Mouse (Mus musculus): Measurements from ENCODE around the gene Foxc2. TPM values are rescaled to one million over a fixed set of nuclear protein-coding genes. Genes with fewer than 3 reads are reported as not detected.
A peak's percentile ranks its signal among the peaks of the same experiment; 100 is the strongest.

The Foxc2 gene
- polyA plus RNA-seq, 1 experiment: 1.4 TPM

DNA sequence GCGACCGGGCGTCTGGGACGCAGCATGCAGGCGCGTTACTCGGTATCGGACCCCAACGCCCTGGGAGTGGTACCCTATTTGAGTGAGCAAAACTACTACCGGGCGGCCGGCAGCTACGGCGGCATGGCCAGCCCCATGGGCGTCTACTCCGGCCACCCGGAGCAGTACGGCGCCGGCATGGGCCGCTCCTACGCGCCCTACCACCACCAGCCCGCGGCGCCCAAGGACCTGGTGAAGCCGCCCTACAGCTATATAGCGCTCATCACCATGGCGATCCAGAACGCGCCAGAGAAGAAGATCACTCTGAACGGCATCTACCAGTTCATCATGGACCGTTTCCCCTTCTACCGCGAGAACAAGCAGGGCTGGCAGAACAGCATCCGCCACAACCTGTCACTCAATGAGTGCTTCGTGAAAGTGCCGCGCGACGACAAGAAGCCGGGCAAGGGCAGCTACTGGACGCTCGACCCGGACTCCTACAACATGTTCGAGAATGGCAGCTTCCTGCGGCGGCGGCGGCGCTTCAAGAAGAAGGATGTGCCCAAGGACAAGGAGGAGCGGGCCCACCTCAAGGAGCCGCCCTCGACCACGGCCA is 717 bp downstream of the Foxc2 start:
- no peak for DNase-seq
- TF ChIP-seq CTCF (IDR thresholded peaks at IDR 0.05; ENCODE audit: insufficient read depth, low read length) (no peak), POLR2A (IDR thresholded peaks at IDR 0.05; ENCODE audit: borderline replicate concordance, extremely low read depth, low read depth, low read length) (no peak)
- 1% methylated on average over 55 of the region's 55 CpGs for WGBS
- no peaks in the 10 kb centered on the region for H3K4me1 ChIP-seq (ENCODE audit: control insufficient read depth, insufficient read depth, low read length)
- no peak overlapping the region for H3K4me3 ChIP-seq (replicated peaks; ENCODE audit: extremely low read depth, low read depth, low read length)

DNA sequence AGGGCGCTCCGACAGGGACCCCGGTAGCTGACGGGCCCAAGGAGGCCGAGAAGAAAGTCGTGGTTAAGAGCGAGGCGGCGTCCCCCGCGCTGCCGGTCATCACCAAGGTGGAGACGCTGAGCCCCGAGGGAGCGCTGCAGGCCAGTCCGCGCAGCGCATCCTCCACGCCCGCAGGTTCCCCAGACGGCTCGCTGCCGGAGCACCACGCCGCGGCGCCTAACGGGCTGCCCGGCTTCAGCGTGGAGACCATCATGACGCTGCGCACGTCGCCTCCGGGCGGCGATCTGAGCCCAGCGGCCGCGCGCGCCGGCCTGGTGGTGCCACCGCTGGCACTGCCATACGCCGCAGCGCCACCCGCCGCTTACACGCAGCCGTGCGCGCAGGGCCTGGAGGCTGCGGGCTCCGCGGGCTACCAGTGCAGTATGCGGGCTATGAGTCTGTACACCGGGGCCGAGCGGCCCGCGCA is 1.2 kb downstream of the Foxc2 start:
- WGBS: 2% methylated on average over 62 of the region's 62 CpGs

DNA sequence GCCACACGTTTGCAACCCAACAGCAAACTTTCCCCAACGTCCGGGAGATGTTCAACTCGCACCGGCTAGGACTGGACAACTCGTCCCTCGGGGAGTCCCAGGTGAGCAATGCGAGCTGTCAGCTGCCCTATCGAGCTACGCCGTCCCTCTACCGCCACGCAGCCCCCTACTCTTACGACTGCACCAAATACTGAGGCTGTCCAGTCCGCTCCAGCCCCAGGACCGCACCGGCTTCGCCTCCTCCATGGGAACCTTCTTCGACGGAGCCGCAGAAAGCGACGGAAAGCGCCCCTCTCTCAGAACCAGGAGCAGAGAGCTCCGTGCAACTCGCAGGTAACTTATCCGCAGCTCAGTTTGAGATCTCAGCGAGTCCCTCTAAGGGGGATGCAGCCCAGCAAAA is 1.9 kb downstream of the Foxc2 start:
- no peaks in the 10 kb centered on the region for H3K4me1 ChIP-seq (ENCODE audit: control insufficient read depth, insufficient read depth, low read length)
- H3K4me3 ChIP-seq (replicated peaks; ENCODE audit: extremely low read depth, low read depth, low read length): peak overlapping the region; percentile 18
- DNase-seq: no peak
- WGBS: 8% methylated on average over 28 of the region's 28 CpGs
- TF ChIP-seq POLR2A (IDR thresholded peaks at IDR 0.05; ENCODE audit: borderline replicate concordance, extremely low read depth, low read depth, low read length): no peak
- TF ChIP-seq CTCF (IDR thresholded peaks at IDR 0.05; ENCODE audit: insufficient read depth, low read length): no peak

More for the DNA sequence above, 1.2 kb downstream of the Foxc2 start:
- DNase-seq: no peak
- Histone ChIP-seq H3K4me1 (ENCODE audit: control insufficient read depth, insufficient read depth, low read length) (no peaks in the 10 kb centered on the region), H3K4me3 (replicated peaks; ENCODE audit: extremely low read depth, low read depth, low read length) (no peak overlapping the region)
- TF ChIP-seq POLR2A (IDR thresholded peaks at IDR 0.05; ENCODE audit: borderline replicate concordance, extremely low read depth, low read depth, low read length) (no peak), CTCF (IDR thresholded peaks at IDR 0.05; ENCODE audit: insufficient read depth, low read length) (no peak)

DNA sequence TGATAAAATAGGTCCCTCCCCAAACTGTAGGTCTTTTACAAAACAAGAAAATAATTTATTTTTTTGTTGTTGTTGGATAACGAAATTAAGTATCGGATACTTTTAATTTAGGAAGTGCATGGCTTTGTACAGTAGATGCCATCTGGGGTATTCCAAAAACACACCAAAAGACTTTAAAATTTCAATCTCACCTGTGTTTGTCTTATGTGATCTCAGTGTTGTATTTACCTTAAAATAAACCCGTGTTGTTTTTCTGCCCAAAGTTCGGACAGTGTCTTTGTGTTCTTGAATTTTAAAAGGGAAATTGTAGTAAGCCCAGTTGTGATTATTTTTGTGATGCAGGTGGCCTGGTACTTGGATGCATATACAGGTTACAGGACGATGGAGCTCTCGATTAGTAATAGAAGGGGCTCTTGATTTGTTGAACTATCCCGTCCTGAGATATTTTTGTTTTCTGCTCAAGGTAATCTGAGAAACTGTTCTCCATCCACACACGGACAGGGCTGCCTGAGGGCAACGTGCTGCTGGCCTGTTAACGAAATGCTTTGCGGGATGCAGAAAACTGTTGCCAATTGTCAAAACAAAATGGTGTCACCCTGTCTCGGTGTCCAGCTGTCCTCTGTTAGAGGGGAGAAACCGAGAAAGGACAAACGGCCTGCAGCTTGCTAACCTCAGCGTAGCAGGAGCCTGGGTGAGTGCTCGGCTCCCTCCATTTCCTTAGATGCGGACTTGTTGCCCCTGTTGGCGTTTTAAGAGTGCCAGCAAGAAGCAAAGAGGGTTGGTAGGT is 2.9 kb downstream of the Foxc2 start:
- no peak for DNase-seq
- no peaks in the 10 kb centered on the region for H3K4me1 ChIP-seq (ENCODE audit: control insufficient read depth, insufficient read depth, low read length)
- TF ChIP-seq POLR2A (IDR thresholded peaks at IDR 0.05; ENCODE audit: borderline replicate concordance, extremely low read depth, low read depth, low read length) (no peak), CTCF (IDR thresholded peaks at IDR 0.05; ENCODE audit: insufficient read depth, low read length) (no peak)
- no peak overlapping the region for H3K4me3 ChIP-seq (replicated peaks; ENCODE audit: extremely low read depth, low read depth, low read length)
- WGBS: 28% methylated on average over 18 of the region's 18 CpGs

DNA sequence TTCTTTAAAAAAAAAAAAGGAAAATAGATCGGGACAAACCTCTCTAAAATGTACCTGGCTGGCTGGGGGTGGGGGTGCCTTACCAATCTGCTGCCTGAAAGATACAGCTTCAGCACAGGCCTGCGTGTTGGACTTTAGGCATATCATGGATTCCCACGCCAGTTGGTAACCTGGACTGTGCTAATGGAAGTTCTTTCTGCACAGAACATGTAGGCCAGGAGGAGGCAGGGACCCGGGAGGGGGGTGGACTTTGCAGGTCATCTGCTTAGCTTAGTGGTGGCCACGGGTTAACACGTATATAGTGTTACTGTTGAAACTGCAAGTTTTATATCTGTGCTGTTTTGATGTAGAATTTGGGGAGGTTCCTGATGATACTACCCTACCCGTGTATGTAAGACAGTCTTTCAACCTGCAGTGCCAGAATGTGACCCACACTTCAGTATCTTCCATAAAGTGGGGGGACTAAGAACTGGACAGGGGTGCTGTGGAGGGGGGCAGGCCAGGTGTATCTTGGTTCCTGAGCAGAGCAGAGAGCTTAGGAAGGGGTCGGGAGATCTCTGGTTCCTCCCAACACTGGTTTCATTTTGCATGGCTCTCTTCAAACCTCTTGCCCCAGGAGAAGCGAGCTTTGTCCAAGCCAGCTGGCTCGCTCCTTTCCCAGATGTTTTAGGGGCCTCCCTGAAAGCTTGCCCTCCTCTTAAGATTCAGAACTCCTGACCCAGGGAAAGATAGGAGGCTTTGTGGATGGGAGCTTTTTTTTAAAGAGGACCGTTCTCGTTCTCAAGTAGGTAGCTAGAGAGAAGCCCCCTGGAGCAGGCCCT is 3.9 kb downstream of the Foxc2 start:
- no peak for TF ChIP-seq POLR2A (IDR thresholded peaks at IDR 0.05; ENCODE audit: borderline replicate concordance, extremely low read depth, low read depth, low read length)
- no peak for TF ChIP-seq CTCF (IDR thresholded peaks at IDR 0.05; ENCODE audit: insufficient read depth, low read length)
- DNase-seq: no peak
- Histone ChIP-seq H3K4me3 (replicated peaks; ENCODE audit: extremely low read depth, low read depth, low read length) (no peak overlapping the region), H3K4me1 (ENCODE audit: control insufficient read depth, insufficient read depth, low read length) (no peaks in the 10 kb centered on the region)
- WGBS: 49% methylated on average over 12 of the region's 12 CpGs

DNA sequence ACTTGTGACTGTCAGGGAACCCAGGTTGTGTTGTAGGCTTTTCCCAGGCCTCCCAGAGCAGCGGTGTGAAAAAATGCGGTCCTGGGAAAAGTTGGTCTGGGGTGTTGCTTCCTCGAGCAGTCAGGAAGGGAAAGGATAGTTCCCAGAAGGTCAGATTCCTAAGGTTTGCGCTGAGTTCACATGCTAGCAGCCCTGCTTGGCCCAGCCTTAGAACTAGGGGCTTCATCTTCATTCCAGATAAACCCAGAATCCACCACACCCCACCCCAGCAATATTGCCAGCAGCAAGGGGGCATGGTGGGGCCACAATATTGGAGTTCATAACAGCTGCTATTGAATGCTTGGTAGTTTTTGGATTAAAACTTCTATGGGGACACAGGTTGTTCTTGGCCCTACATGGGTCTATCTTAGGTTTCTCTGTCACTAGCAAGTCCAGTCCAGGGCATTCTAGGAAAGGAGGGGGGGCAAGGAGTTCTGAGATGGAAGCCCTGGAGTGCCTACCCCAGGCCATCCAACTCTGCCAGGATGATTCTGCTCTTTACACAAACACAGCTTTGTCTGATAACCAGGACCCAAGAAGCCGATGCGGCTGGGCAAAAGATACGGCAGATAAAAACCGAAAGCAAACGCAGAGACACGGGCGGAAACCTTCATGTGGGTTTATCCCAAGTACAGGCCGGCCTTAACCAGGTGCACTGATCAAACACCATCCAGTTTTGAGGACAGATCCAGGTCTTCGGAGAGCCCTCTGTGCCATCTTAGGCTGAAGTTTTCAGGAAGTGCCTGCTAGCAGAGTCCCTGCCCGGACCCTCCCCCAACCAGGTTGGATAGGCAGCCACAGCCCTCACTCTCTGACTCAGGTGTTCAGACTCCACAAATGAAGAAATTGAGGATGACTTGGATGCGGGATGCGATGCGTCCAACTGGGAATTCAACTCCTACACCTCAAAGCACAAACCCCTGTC is 4.8 kb downstream of the Foxc2 start:
- WGBS: 48% methylated on average over 17 of the region's 17 CpGs
- no peak for TF ChIP-seq POLR2A (IDR thresholded peaks at IDR 0.05; ENCODE audit: borderline replicate concordance, extremely low read depth, low read depth, low read length)
- TF ChIP-seq CTCF (IDR thresholded peaks at IDR 0.05; ENCODE audit: insufficient read depth, low read length): no peak
- H3K4me3 ChIP-seq (replicated peaks; ENCODE audit: extremely low read depth, low read depth, low read length): no peak overlapping the region
- no peaks in the 10 kb centered on the region for H3K4me1 ChIP-seq (ENCODE audit: control insufficient read depth, insufficient read depth, low read length)
- no peak for DNase-seq

DNA sequence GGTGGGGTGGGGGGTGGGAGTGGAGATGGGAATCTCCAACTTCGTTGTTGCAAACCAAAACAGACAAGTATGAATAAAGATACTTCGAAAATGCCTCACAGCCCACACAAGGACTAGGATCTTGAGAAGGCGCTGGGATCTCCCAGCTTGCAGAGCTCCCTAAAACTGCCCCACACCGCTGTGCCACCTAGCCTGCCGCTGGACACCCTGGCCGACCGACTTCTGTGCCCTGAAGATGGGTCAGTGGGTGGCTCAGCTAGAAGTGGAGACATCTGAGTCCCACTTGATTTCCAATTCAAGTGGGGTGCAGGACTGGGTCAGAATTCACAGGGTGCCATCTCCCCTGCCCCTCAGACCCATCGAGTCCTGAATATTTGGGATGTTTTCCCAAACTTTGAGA is 5.7 kb downstream of the Foxc2 start:
- no peak for TF ChIP-seq CTCF (IDR thresholded peaks at IDR 0.05; ENCODE audit: insufficient read depth, low read length)
- no peak for TF ChIP-seq POLR2A (IDR thresholded peaks at IDR 0.05; ENCODE audit: borderline replicate concordance, extremely low read depth, low read depth, low read length)
- DNase-seq: no peak
- H3K4me3 ChIP-seq (replicated peaks; ENCODE audit: extremely low read depth, low read depth, low read length): no peak overlapping the region
- WGBS: 68% methylated on average over 8 of the region's 8 CpGs
- H3K4me1 ChIP-seq (ENCODE audit: control insufficient read depth, insufficient read depth, low read length): no peaks in the 10 kb centered on the region

DNA sequence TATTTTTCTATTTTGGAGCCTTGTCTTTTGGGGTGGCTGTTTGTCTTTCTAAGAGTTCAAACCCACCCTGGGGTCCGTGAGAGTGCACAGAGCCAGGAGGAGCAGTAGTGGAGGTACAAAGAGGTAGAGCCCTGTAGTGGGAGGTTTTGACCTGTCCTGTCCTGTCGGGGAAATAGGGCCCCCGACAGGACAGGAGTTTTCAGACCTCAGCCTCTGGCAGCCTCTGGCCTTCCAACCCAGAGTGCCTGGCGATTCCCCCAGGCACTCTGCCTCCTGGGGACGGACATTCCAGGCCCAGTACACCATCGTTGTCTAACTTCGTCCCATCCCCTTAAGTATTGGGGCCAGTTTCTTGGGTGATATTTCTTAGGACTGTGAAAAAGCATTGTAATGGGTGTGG is 6.4 kb downstream of the Foxc2 start:
- H3K4me1 ChIP-seq (ENCODE audit: control insufficient read depth, insufficient read depth, low read length): no peaks in the 10 kb centered on the region; the same call in 1 of the 2 replicates
- TF ChIP-seq CTCF (IDR thresholded peaks at IDR 0.05; ENCODE audit: insufficient read depth, low read length) (no peak), POLR2A (IDR thresholded peaks at IDR 0.05; ENCODE audit: borderline replicate concordance, extremely low read depth, low read depth, low read length) (no peak)
- WGBS: 59% methylated on average over 7 of the region's 7 CpGs
- no peak overlapping the region for H3K4me3 ChIP-seq (replicated peaks; ENCODE audit: extremely low read depth, low read depth, low read length)
- DNase-seq: no peak

Measured in lung, adult 2 months (tissue).